Mouse (Mus musculus): ENCODE measurements around the gene Plekhg3. TPM values are rescaled to one million over a fixed set of nuclear protein-coding genes. Genes with fewer than 3 reads are reported as not detected.

Plekhg3 gene
- polyA plus RNA-seq, 1 experiment from 2014 or later, result 15.1 TPM

DNA sequence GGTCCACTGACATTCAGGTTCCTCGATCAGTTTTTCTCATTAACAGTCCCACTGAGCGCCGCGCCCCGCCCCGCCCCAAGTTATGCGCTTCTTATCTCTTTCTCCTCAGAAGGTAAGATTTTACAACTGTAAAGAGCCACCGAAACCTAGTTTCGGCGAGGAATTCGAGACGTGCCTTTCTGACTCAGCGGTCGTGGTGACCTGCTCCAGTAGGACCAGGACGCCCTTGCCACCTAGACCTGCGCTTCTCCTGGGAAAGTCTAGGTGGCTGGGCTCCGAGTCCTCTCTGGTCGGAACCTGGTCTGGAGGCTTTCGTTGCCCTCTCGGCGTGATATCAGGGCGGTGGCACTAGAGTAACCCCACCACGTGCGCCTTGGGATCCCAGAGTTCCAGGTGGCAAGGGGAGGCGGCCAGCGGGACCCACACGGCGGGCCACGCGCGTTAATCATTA lies 2.3 kb downstream of the Plekhg3 start:
- Histone ChIP-seq H3K4me1 (ENCODE audit: control insufficient read depth, insufficient read depth, low read length) (peaks cover 18% of the 10 kb centered on the region), H3K27ac (ENCODE audit: low read depth, low read length) (peak overlapping the region; percentile 57; the same call in 1 of the 2 replicates), H3K9me3 (ENCODE audit: control insufficient read depth, low read length) (no peaks in the 10 kb centered on the region), H3K27me3 (ENCODE audit: control insufficient read depth, insufficient read depth, low read length) (no peaks in the 10 kb centered on the region), H3K4me3 (ENCODE audit: low read length) (peak overlapping the region; percentile 65), H3K9ac (ENCODE audit: low read depth, low read length) (peak overlapping the region; percentile 87), H3K4me2 (replicated peaks; ENCODE audit: low read depth, low read length) (peak overlapping the region; percentile 91), H3K36me3 (ENCODE audit: control insufficient read depth, insufficient read depth, low read length) (no peaks in the 10 kb centered on the region)
- no peak; the same call in 1 of the 2 replicates for ATAC-seq (ENCODE audit: low FRiP score, low TSS enrichment)
- under 1% methylated on average over 31 of the region's 31 CpGs for WGBS

DNA sequence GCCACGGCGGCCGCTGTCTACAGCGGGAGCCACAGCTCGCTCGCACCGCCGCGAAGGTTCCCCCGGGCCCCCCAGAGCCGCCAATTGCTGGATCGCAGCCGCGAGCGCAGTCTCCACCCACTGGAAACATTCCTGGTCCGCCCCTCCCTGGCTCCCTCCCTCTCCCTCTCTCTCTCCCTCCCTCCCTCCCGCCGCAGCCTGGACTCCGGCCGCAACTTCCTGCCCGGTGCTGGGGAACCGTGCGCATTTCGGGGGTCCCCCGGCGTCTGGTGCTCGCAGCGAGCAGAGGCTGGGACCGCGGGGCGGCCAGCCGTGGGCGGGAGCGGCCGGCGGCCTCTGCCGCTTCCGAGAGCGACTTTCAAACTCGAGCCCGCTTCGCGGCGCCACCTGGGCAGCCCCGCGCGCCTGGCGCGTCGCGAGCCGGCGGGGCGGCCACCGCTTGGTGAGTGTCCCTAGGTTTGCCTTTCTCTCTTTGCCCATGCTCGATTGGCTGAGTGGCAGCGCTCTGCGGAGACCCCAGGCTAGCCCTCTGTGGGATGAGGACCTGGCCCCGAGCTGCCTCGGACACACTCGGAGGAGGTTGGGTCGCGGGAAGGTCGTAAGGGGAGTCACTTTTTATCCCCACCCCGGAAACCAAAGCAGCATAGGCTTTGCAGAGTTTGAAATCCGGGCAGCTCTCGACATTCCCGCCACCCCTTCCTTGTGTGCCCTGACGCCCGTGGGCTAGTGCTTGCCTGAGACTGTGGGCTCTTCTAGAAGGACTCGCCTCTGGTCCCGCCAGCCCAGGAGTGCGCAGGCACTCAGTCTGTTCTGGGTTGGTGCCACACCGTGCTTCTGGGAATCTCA lies 2.9 kb downstream of the Plekhg3 start:
- peak overlapping the region; percentile 91 for H3K4me2 ChIP-seq (replicated peaks; ENCODE audit: low read depth, low read length)
- no peaks in the 10 kb centered on the region for H3K27me3 ChIP-seq (ENCODE audit: control insufficient read depth, insufficient read depth, low read length)
- peaks cover 18% of the 10 kb centered on the region for H3K4me1 ChIP-seq (ENCODE audit: control insufficient read depth, insufficient read depth, low read length)
- peak; percentile 89 for ATAC-seq (ENCODE audit: low FRiP score, low TSS enrichment)
- peak overlapping the region; percentile 65 for H3K4me3 ChIP-seq (ENCODE audit: low read length)
- under 1% methylated on average over 68 of the region's 74 CpGs for WGBS
- H3K9me3 ChIP-seq (ENCODE audit: control insufficient read depth, low read length), result no peaks in the 10 kb centered on the region
- H3K27ac ChIP-seq (ENCODE audit: low read depth, low read length), result peak overlapping the region; percentile 84
- no peaks in the 10 kb centered on the region for H3K36me3 ChIP-seq (ENCODE audit: control insufficient read depth, insufficient read depth, low read length)
- peak overlapping the region; percentile 87 for H3K9ac ChIP-seq (ENCODE audit: low read depth, low read length)

DNA sequence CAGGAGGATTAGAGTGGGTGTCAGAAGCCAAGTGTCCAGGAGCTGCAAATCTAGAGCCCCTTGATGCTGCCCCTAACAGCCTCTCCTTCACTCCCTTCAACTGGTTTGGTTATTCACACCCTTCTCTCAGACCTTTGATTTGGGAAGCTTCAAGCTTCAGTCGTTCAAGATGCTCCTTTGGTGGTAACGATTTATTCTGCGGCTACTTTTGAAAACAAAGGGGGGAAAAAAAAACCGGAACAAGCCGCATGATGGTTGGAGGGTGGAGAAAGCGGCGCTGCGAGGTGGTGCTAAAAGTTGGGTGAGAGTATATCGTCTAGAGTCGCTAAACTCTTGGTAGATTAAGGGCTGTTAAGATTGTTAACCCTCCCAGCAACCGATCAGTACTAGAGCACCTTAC lies 3.5 kb downstream of the Plekhg3 start:
- Histone ChIP-seq H3K9me3 (ENCODE audit: control insufficient read depth, low read length) (no peaks in the 10 kb centered on the region), H3K9ac (ENCODE audit: low read depth, low read length) (peak overlapping the region; percentile 87), H3K27me3 (ENCODE audit: control insufficient read depth, insufficient read depth, low read length) (no peaks in the 10 kb centered on the region), H3K4me2 (replicated peaks; ENCODE audit: low read depth, low read length) (peak overlapping the region; percentile 91), H3K36me3 (ENCODE audit: control insufficient read depth, insufficient read depth, low read length) (no peaks in the 10 kb centered on the region), H3K4me1 (ENCODE audit: control insufficient read depth, insufficient read depth, low read length) (peaks cover 18% of the 10 kb centered on the region), H3K4me3 (ENCODE audit: low read length) (peak overlapping the region; percentile 65), H3K27ac (ENCODE audit: low read depth, low read length) (peak overlapping the region; percentile 84)
- WGBS, result 1% methylated on average over 11 of the region's 11 CpGs
- ATAC-seq (ENCODE audit: low FRiP score, low TSS enrichment), result no peak

DNA sequence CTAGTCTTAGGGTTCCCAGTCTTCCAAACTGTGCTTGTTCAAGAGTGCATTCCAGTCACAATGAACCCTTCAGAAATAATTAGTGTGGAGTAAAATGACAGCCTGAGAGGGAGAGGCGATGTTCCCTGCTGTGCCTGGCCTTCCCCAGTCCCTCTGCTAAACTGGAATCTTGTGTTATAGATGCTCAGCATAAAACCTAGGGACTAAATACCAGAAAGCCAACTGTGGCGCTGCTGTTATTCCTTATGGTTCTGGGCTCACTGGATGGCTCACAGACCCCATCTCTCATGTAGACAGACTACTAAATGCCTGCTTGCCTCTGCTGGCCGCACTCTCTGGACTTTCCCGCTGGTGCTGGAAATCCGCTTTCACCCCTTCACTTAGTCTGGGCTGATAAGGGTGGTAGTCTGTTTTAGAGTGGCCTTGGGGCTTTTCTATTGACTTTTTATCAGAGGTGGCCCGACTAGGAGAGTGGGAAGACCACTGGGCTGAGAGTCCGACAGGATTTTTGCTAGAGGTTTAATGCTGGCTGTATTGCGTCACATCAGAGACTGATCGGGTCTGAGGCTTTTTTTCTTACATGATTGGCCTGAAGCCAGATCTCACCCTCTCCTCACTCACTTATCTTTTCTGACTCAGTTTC lies 4.1 kb downstream of the Plekhg3 start:
- ATAC-seq (ENCODE audit: low FRiP score, low TSS enrichment), result no peak
- Histone ChIP-seq H3K4me3 (ENCODE audit: low read length) (peak overlapping the region; percentile 65), H3K9ac (ENCODE audit: low read depth, low read length) (peak overlapping the region; percentile 87), H3K27ac (ENCODE audit: low read depth, low read length) (peak overlapping the region; percentile 84), H3K9me3 (ENCODE audit: control insufficient read depth, low read length) (no peaks in the 10 kb centered on the region), H3K4me1 (ENCODE audit: control insufficient read depth, insufficient read depth, low read length) (peaks cover 18% of the 10 kb centered on the region), H3K27me3 (ENCODE audit: control insufficient read depth, insufficient read depth, low read length) (no peaks in the 10 kb centered on the region), H3K4me2 (replicated peaks; ENCODE audit: low read depth, low read length) (peak overlapping the region; percentile 91), H3K36me3 (ENCODE audit: control insufficient read depth, insufficient read depth, low read length) (no peaks in the 10 kb centered on the region)
- 8% methylated on average over 9 of the region's 9 CpGs for WGBS

DNA sequence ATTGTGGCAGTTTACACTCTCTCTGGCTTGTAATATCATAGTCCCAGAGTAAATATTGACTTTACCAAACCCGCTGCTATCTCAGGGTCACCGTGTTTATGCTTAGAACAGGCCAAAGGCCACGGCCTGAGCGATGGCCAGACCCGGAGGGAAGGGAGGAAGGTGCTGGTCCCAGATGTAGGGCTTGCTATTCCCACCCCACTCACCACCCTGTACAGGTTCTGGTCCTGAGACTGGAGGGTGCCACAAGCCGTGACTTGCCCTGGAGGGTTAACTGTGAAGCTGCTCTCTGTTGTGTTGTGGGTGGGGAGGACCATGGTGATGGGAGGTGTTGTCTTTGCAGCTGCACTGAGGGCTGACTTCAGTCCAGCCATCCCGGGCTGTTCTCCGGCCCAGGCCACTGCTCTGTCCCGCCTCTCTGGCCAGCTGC lies 4.8 kb downstream of the Plekhg3 start:
- H3K27ac ChIP-seq (ENCODE audit: low read depth, low read length), result no peak overlapping the region
- no peak for ATAC-seq (ENCODE audit: low FRiP score, low TSS enrichment)
- peaks cover 18% of the 10 kb centered on the region for H3K4me1 ChIP-seq (ENCODE audit: control insufficient read depth, insufficient read depth, low read length)
- 21% methylated on average over 9 of the region's 9 CpGs for WGBS
- no peaks in the 10 kb centered on the region for H3K27me3 ChIP-seq (ENCODE audit: control insufficient read depth, insufficient read depth, low read length)
- no peaks in the 10 kb centered on the region for H3K36me3 ChIP-seq (ENCODE audit: control insufficient read depth, insufficient read depth, low read length)
- peak overlapping the region; percentile 65 for H3K4me3 ChIP-seq (ENCODE audit: low read length)
- peak overlapping the region; percentile 91 for H3K4me2 ChIP-seq (replicated peaks; ENCODE audit: low read depth, low read length)
- H3K9me3 ChIP-seq (ENCODE audit: control insufficient read depth, low read length), result no peaks in the 10 kb centered on the region
- H3K9ac ChIP-seq (ENCODE audit: low read depth, low read length), result peak overlapping the region; percentile 87; the same call in 1 of the 2 replicates

GRCm38 (mm10) chr12:76536591-76537153 lies 6.0 kb downstream of the Plekhg3 start:
- no peaks in the 10 kb centered on the region for H3K9me3 ChIP-seq (ENCODE audit: control insufficient read depth, low read length)
- H3K4me3 ChIP-seq (ENCODE audit: low read length), result no peak overlapping the region
- ATAC-seq (ENCODE audit: low FRiP score, low TSS enrichment), result no peak
- H3K9ac ChIP-seq (ENCODE audit: low read depth, low read length), result no peak overlapping the region
- H3K4me1 ChIP-seq (ENCODE audit: control insufficient read depth, insufficient read depth, low read length), result peaks cover 23% of the 10 kb centered on the region
- 87% methylated on average over 8 of the region's 8 CpGs for WGBS
- H3K4me2 ChIP-seq (replicated peaks; ENCODE audit: low read depth, low read length), result no peak overlapping the region
- H3K36me3 ChIP-seq (ENCODE audit: control insufficient read depth, insufficient read depth, low read length), result no peaks in the 10 kb centered on the region
- H3K27me3 ChIP-seq (ENCODE audit: control insufficient read depth, insufficient read depth, low read length), result no peaks in the 10 kb centered on the region
- no peak overlapping the region for H3K27ac ChIP-seq (ENCODE audit: low read depth, low read length)

- 83% methylated on average over 8 of the region's 8 CpGs for WGBS
Measured at GRCm38 (mm10) chr12:76537434-76537833, 6.7 kb downstream of the Plekhg3 start.

GRCm38 (mm10) chr12:76540169-76540568 lies 9.5 kb downstream of the Plekhg3 start:
- Histone ChIP-seq H3K4me1 (ENCODE audit: control insufficient read depth, insufficient read depth, low read length) (peaks cover 16% of the 10 kb centered on the region), H3K9ac (ENCODE audit: low read depth, low read length) (no peak overlapping the region)
- WGBS, result 93% methylated on average over 3 of the region's 3 CpGs

More at GRCm38 (mm10) chr12:76537434-76537833, 6.7 kb downstream of the Plekhg3 start:
- no peak for ATAC-seq (ENCODE audit: low FRiP score, low TSS enrichment)
- no peak overlapping the region for H3K4me3 ChIP-seq (ENCODE audit: low read length)
- H3K27ac ChIP-seq (ENCODE audit: low read depth, low read length), result no peak overlapping the region
- peaks cover 22% of the 10 kb centered on the region for H3K4me1 ChIP-seq (ENCODE audit: control insufficient read depth, insufficient read depth, low read length)
- H3K4me2 ChIP-seq (replicated peaks; ENCODE audit: low read depth, low read length), result no peak overlapping the region
- H3K9me3 ChIP-seq (ENCODE audit: control insufficient read depth, low read length), result no peaks in the 10 kb centered on the region
- H3K9ac ChIP-seq (ENCODE audit: low read depth, low read length), result no peak overlapping the region
- H3K27me3 ChIP-seq (ENCODE audit: control insufficient read depth, insufficient read depth, low read length), result no peaks in the 10 kb centered on the region
- no peaks in the 10 kb centered on the region for H3K36me3 ChIP-seq (ENCODE audit: control insufficient read depth, insufficient read depth, low read length)

More at GRCm38 (mm10) chr12:76540169-76540568, 9.5 kb downstream of the Plekhg3 start:
- ATAC-seq (ENCODE audit: low FRiP score, low TSS enrichment), result no peak
- no peaks in the 10 kb centered on the region for H3K36me3 ChIP-seq (ENCODE audit: control insufficient read depth, insufficient read depth, low read length)
- no peaks in the 10 kb centered on the region for H3K27me3 ChIP-seq (ENCODE audit: control insufficient read depth, insufficient read depth, low read length)
- H3K27ac ChIP-seq (ENCODE audit: low read depth, low read length), result no peak overlapping the region
- H3K4me3 ChIP-seq (ENCODE audit: low read length), result no peak overlapping the region
- H3K9me3 ChIP-seq (ENCODE audit: control insufficient read depth, low read length), result no peaks in the 10 kb centered on the region
- H3K4me2 ChIP-seq (replicated peaks; ENCODE audit: low read depth, low read length), result no peak overlapping the region

All from kidney, embryonic 14.5 days (tissue).